Mouse (Mus musculus) large intestine, adult 2 months (tissue): ENCODE data around the gene Chuk. TPM values are rescaled to one million over a fixed set of nuclear protein-coding genes. Genes with fewer than 3 reads are reported as not detected.

ENCODE experiments used
- DNase-seq: peaks from one replicate; pipeline ENCODE4 v3.0.0-alpha.2; 2012; ENCODE audit warnings: low read depth, low spot score
- WGBS: fragments of 180-500 bp; shearing (Covaris S2); methylation state at CpG from one replicate; pipeline ENCODE4 v1.1.7; 2018; 5-methylcytosine and 5-hydroxymethylcytosine counted together
- polyA plus RNA-seq: library from polyadenylated mRNA; depleted of rRNA; stranded (reverse); fragments of >200 nt; gene quantifications from 2 replicates; pipeline ENCODE4 v1.2.3, GENCODE M21; 2012

Gene Chuk
- polyA plus RNA-seq, 1 experiment: 14.1 TPM

DNA sequence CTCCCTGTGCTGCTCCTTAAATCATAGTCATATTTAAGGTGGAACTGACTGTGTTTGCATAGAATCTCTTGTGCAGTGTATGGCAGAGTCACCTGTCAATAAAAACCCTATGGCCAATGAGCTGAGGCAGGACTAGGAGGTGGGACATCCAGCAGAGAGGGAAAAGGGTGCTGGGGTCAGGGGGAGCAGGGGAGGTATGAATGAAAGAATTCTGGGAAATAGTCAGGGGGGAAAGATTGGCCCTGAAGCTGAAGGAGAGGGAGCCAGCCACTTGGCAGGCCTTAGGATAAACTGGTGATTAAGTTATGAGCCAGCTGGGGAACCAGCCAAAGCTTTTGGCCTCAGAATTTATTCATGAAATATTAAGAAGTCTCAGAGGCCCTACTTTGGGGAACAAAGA, 1.7 kb upstream of the Chuk start:
- no peak for DNase-seq

DNA sequence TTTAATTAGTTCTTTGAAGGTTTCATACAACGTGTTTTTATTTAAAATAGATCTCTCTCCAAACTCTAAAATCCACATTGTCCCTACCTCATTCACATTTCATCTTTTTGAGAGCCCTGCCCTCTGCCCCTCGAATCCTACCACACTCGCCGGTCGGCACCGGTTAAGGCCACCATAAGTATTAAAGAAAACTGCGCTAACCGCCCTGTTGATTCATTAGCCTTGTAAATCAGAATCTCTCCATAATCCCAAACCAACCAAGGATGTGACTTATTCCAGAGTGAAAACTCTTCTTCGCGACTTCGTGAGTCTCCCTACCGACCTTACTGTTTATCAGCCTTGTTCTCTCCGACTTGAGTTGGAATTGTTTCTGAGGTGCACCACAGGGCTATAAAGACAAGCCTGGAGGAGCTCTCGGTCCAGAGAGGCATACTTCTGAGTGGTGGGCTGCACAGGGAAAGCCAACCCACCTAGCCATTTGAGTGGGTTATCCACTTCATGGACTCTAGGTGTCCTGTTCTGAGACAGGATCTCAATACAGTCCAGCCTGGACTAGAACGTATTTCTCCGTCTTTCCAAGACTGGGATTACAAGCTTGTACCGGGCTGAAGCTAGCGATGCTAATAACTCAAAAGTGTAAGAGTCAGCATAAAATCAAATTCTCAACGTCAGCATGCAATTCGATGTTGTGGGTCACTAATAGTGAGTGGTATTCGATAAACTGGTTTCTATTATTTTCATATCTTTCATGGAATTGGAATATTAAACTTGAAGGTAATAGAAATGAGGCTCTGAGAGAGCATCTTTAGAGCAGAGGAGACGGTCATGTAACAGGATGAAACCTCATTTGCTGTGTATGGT, 611 bp upstream of the Chuk start:
- 28% methylated on average over 22 of the region's 22 CpGs for WGBS
- no peak for DNase-seq

- DNase-seq: no peak
- 84% methylated on average over 1 of the region's 1 CpGs for WGBS
These were observed 2.9 kb downstream of the Chuk start for GRCm38 (mm10) chr19:44104393-44104792.

GRCm38 (mm10) chr19:44103001-44103400, 4.3 kb downstream of the Chuk start:
- no peak for DNase-seq
- 81% methylated on average over 3 of the region's 3 CpGs for WGBS

DNA sequence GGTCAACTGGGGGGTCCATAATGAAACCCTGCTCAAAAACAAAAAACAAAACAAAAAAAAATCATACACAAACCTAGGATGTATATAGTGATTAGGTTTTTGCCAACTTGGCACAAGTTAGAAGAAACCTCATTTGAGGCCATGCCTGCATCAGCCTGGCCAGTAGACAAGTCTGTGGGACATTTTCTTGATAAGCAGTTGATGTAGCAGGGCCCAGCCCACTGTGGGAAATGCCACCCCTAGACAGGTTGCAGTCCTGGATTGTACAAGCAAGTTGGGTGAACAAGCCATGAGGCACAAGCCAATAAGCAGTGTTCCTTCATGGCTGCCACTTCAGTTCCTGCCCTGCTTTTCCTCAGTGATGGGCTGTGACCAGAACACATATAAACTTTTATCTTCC, 6.4 kb downstream of the Chuk start:
- DNase-seq: no peak

GRCm38 (mm10) chr19:44086278-44086677, 21.0 kb downstream of the Chuk start:
- WGBS: 84% methylated on average over 3 of the region's 3 CpGs
- no peak for DNase-seq

- WGBS: 78% methylated on average over 2 of the region's 2 CpGs
- no peak for DNase-seq
These were observed 26.4 kb downstream of the Chuk start for GRCm38 (mm10) chr19:44080920-44081319.

GRCm38 (mm10) chr19:44080023-44080422, 27.3 kb downstream of the Chuk start:
- 83% methylated on average over 2 of the region's 2 CpGs for whole genome bisulfite sequencing
- no peak for DNase-seq

DNA sequence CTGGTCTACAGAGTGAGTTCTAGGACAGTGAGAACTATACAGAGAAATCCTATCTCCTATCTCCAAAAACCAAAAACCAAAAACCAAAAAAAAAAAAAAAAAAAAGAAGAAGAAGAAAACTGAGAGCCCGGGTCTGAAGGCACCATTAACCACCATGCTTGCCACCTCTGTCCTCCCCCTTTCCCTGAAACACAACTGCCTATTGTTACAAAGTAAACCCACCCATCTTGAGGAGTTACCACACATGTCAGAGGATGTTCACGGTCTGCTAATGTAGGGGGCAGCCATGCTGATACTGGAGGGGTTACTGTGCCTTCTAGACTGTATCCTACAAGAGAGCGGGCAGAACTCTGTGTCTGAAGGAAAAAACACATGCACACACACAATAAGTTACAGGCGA, 30.3 kb downstream of the Chuk start:
- 87% methylated on average over 4 of the region's 4 CpGs for WGBS
- DNase-seq: no peak

- DNase-seq: no peak
- WGBS: 82% methylated on average over 9 of the region's 9 CpGs
These were observed 30.8 kb downstream of the Chuk start for GRCm38 (mm10) chr19:44076457-44076856.

GRCm38 (mm10) chr19:44074986-44075385, 32.3 kb downstream of the Chuk start:
- no peak for DNase-seq
- 84% methylated on average over 11 of the region's 11 CpGs for WGBS

DNA sequence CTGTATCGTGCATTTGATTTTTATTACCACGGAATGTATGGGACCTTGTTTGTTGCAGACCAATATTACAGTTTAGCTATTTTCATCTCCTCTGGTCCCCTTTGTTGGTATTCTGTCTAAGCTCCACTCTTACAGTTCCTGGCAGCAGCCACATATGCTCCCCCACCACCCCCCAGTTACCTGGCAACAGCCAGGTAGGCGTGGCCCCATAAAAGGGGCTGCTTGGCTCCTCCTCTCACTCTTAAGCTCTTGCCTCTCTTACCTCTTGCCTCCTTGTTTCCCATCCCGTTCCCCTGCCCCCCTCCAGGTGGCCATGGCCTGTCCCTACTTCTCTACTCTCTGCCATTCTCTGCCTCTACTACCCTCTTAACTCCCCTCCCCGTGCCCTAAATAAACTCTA, 36.1 kb downstream of the Chuk start:
- DNase-seq: no peak
- WGBS: 38% methylated on average over 5 of the region's 5 CpGs

DNA sequence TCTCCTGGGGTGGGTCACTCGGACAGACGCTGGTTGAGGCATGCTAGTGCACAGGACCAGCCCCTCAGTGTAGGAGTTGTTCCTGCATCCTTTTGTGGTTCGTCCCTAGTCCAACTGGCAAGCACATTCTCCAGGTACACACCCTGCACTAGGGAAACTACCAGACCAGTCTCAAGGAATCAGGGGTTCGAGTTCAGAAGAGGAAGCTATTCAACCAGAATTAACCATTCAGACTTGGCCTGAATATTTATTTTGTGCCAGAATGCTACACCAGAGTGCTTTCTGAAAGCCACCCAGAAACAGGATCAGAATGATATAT, 37.4 kb downstream of the Chuk start:
- WGBS: 2% methylated on average over 4 of the region's 4 CpGs
- no peak for DNase-seq

DNA sequence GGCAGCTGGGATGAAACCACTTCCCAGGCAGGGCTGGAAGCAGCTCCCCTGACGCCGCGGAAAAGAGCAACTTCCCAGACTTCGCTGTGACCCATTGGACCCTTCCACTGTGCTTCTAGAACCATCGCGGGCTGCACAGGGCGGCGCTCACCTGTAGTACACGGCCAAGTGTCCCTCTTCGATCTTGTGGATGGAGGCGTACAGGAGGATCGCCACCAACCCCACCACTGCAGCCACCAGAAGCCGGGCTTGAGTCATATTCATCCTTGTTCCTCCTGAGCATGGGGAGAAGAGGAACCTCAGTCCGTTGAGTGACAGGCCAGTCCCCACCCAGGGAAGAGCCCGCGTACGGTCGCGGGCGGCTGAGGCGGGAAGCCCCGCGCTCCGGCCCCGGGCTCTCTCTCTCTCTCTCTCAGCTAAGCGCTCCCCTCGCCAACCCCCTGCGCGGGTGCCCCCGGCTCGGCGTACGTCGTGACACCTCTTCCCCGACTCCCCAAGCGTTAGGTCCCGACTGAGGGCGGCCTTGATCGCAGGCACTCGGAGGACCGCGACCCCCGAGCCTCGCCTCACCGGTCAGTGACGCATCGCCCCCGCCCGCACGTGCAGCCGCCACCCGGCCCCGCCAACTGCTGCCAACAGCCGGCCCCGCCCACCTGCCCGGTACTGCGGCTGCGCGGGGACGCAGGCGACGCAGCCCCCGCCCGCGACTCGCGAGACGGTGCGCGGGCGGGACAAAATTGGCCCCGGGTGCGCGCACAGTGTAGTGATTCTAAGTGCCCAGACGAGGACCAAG, 38.0 kb downstream of the Chuk start, which contains the start of gene Erlin1:
Erlin1 (minus strand) TSS at position 665 of the 793 bp plus-strand sequence.
- no peak for DNase-seq
- WGBS: under 1% methylated on average over 75 of the region's 75 CpGs

GRCm38 (mm10) chr19:44068232-44068631, 39.0 kb downstream of the Chuk start:
- WGBS: 77% methylated on average over 4 of the region's 4 CpGs
- DNase-seq: no peak

DNA sequence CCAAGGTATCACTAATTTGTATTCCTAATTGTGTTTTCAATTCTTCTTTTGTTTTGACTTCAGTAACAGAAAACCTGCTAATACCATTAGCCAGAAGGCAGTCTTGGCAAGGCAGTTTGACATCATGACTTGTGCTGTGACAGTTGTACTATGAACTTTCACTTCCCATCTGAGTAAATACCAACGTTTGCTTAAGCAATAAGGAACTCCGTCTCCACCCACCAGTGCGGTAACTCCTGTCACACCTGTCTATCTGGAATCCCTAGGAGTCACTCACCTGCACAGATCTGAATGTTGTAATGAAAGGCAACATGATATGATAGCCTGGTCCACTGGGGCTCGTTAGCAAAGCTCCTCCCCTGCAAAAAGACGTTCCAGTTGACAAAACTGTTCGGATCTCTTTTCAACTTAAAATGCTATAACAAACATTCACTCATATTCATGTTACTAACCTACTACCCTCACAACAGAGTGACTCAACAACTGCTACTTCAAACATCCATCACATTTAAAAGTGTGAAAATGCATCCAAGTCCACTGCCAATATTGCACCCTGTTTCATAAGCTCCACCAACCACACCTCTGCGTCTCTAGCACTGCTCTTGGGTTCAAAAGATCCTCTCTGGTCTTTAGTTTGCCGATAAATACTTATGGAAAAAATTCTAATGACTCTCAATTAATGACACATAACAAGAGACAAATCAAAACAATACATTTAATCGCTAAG, 39.8 kb downstream of the Chuk start:
- WGBS: 35% methylated on average over 9 of the region's 9 CpGs
- peak; percentile 89 for DNase-seq

- DNase-seq: no peak
- 86% methylated on average over 2 of the region's 2 CpGs for WGBS
These were observed 42.5 kb downstream of the Chuk start for GRCm38 (mm10) chr19:44064734-44065133.

DNA sequence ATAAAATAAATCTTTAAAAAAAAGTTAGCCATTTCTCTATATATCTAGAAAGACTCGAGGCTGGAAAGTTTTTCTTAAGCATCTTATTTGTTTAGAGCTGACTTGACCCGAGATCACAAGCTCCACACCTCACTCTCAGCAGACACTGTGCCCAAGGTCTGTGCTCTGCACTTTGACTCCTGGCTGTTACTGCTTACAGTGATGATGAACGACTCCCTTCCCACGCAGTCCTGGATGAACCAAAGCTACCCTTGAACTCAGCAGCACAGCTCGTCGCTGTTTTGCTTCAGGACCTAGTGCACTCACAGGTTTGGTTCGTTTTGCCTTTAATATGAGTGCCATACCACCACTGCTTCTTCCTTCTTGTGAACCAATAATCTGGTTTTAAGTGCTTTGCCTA, 43.5 kb downstream of the Chuk start:
- no peak for DNase-seq
- WGBS: 65% methylated on average over 7 of the region's 7 CpGs

GRCm38 (mm10) chr19:44060226-44060625, 47.1 kb downstream of the Chuk start:
- 81% methylated on average over 3 of the region's 3 CpGs for WGBS
- DNase-seq: no peak

DNA sequence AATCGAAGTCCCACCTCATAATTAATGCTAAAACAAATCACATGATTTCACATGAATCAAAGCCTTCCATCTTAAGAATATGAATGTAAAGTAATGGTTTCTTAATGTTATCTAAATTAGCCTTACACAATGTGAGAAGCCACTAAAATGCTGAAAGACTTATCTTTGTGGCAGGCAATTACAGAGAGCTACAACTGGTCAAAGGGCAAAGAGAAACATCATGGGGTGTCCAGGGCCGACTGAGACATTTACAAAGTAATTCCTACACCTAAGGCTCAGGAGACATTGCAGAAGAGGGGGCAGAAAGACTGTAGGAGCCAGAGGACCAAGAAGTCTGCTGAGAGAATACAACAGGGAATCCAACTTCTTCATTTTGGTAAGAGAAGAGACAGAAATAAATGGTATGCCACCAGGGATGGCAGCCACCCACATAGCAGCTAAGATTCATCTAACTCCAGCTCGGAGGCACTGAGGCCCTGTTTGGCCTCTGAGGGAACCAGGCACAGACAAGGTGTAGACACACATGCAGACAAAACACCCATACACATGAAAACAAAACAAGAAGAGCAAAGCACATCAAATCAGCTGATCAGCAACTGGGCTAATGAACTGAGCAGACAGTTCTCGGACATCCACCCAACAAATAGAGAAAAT, 52.0 kb downstream of the Chuk start:
- no peak for DNase-seq
- WGBS: 68% methylated on average over 4 of the region's 4 CpGs
